Mouse (Mus musculus) kidney, embryonic 15.5 days (tissue): Measurements from ENCODE around the gene Rap1gds1. TPM values are rescaled to one million over a fixed set of nuclear protein-coding genes. Genes with fewer than 3 reads are reported as not detected.

ENCODE experiments used
- ATAC-seq: fragments of 200-750 bp; cut with Nextera tagmentation; replicated peaks from 2 replicates; pipeline ENCODE4 v1.8.0; 2017; ENCODE audit warnings: moderate TSS enrichment; ENCODE audit not compliant: low FRiP score
- H3K27ac ChIP-seq: fragments of 300-500 bp; sonication (generic); 2 replicates; pipeline ENCODE4 v1.5.1; 2015; ENCODE audit warnings: mild to moderate bottlenecking, inconsistent platforms
- H3K27me3 ChIP-seq: fragments of 300-500 bp; sonication (generic); 2 replicates; pipeline ENCODE4 v1.6.1; 2015; ENCODE audit warnings: inconsistent platforms
- H3K36me3 ChIP-seq: fragments of 300-500 bp; sonication (generic); 2 replicates; pipeline ENCODE4 v1.6.1; 2015; ENCODE audit warnings: inconsistent platforms
- H3K4me1 ChIP-seq: fragments of 300-500 bp; sonication (generic); 2 replicates; pipeline ENCODE4 v1.6.1; 2015; ENCODE audit warnings: inconsistent platforms
- H3K4me2 ChIP-seq: fragments of 300-500 bp; sonication (generic); 2 replicates; pipeline ENCODE4 v1.6.1; 2015; ENCODE audit warnings: moderate library complexity, mild to moderate bottlenecking, inconsistent platforms
- H3K4me3 ChIP-seq: fragments of 300-500 bp; sonication (generic); replicated peaks from 2 replicates; pipeline ENCODE4 v1.5.1; 2015; ENCODE audit warnings: mild to moderate bottlenecking, inconsistent platforms
- H3K9ac ChIP-seq: fragments of 300-500 bp; sonication (generic); 2 replicates; pipeline ENCODE4 v1.6.1; 2015; ENCODE audit warnings: mild to moderate bottlenecking, inconsistent platforms
- H3K9me3 ChIP-seq: fragments of 300-500 bp; sonication (generic); replicated peaks from 2 replicates; pipeline ENCODE4 v1.6.1; 2016; ENCODE audit warnings: inconsistent platforms
- WGBS: fragments of 180-500 bp; shearing (Covaris S2); methylation state at CpG from one replicate; pipeline ENCODE4 v1.1.7; 2015; ENCODE audit warnings: mixed read lengths; 5-methylcytosine and 5-hydroxymethylcytosine counted together
- polyA plus RNA-seq: library from polyadenylated mRNA; unstranded; fragments of >200 nt; fragmentation: Nextera tagmentation; extraction: Ambion mirVana; gene quantifications from 2 replicates; pipeline ENCODE4 v1.2.1, GENCODE M21; 2015

Gene Rap1gds1
- polyA plus RNA-seq, 1 experiment from 2014 or later = 58.8 TPM

DNA sequence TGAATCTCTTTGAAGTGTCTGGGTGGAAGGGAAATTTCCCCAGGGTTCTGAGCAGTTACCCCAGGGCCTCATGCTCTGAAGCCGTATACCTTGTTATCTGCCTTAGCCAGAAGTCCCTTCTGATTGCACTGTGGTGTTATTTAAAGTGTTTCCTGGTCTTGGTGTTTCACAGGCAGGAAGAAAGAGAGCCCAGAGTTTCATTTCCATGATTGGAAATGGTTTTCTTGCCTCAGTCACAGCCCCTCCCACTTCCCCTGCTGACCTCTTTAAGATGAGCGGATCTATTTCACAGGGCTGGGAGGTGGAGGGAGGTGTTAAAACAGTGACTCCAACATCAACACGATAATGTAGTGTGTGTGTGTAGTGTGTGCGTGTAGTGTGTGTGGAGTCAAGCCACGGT is 181.5 kb downstream of the Rap1gds1 start:
- Histone ChIP-seq H3K36me3 (peaks cover 9% of the 10 kb centered on the region), H3K4me1 (peaks cover 13% of the 10 kb centered on the region), H3K4me3 (no peak overlapping the region), H3K4me2 (no peak overlapping the region), H3K9ac (no peak overlapping the region), H3K27me3 (no peaks in the 10 kb centered on the region), H3K9me3 (no peaks in the 10 kb centered on the region), H3K27ac (no peak overlapping the region)
- 24% methylated on average over 5 of the region's 5 CpGs for WGBS
- ATAC-seq = 0 out of 2 replicates have a peak, but pooled peaks have one; percentile 15

DNA sequence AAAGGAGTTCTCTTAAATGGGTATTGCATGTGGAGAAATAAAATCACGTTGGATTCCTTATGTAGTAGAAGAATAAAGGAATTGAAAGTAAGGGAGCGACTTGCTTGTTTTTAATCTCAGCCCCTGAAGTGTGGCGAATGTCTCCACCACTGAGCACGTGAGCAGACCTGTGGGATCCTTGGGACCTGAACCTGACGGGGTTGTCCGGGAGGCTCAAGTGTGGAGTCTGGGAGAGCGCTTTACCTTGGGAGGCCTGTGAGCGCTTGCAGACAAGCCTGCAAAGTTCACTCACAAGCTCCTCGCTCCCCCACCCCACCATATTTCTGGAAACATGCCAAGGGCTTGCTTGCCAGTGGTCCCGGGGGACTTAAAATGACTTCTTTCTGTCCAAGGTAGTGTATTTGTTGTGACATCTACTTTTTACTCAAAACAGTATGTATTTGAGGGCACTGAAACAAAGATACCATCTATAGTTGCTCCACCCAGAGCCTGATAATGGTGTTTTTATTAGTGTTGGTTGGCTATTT is 185.2 kb downstream of the Rap1gds1 start:
- Histone ChIP-seq H3K4me2 (no peak overlapping the region), H3K4me3 (no peak overlapping the region), H3K27me3 (no peaks in the 10 kb centered on the region), H3K27ac (no peak overlapping the region), H3K9me3 (no peaks in the 10 kb centered on the region), H3K36me3 (no peaks in the 10 kb centered on the region), H3K4me1 (peaks cover 13% of the 10 kb centered on the region), H3K9ac (no peak overlapping the region)
- ATAC-seq = no peak
- 69% methylated on average over 10 of the region's 10 CpGs for WGBS

DNA sequence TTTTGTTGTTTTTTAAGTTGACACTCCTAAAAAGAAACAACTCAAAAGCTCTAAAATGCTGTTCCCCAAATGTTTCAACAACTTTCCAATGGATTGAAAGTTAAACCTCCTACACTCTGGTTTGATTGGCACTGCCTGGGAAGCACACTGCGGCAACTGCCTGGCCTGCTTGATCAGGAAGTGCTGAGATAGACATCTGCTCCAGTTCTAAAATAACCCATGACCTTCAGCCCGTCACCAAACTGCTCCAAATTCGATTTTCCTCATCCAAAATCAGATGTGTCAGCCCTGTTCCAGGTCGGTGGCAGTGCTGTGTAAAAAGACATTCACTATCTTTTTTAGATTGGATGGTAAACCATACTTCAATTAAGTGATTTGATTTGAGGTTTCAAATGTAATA is 185.8 kb downstream of the Rap1gds1 start:
- Histone ChIP-seq H3K27me3 (no peaks in the 10 kb centered on the region), H3K4me2 (no peak overlapping the region), H3K4me1 (peaks cover 13% of the 10 kb centered on the region), H3K4me3 (no peak overlapping the region), H3K27ac (no peak overlapping the region), H3K9ac (no peak overlapping the region), H3K9me3 (no peaks in the 10 kb centered on the region), H3K36me3 (no peaks in the 10 kb centered on the region)
- 46% methylated on average over 4 of the region's 4 CpGs for WGBS
- ATAC-seq = no peak

DNA sequence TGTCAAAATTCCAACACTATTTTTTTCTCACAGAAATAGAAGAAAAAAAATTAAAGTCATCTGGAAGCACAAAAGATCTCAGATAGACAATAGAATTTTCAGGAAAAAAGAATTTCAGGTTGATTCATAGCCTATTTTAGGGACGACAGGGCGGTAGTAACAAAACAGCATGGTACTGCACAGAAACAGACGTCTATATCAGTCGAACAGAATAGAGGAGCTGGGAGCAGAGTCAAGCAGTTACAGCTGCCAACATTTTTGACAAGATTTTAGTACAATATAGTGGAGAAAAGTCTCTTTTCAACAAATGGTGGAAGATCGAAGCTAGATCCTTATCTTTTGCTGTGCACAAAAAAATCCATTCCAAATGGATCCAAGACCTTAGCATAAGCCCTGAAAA is 188.9 kb downstream of the Rap1gds1 start:
- Histone ChIP-seq H3K36me3 (no peaks in the 10 kb centered on the region), H3K4me3 (no peak overlapping the region), H3K4me1 (peaks cover 8% of the 10 kb centered on the region), H3K27ac (no peak overlapping the region), H3K9ac (no peak overlapping the region), H3K9me3 (no peaks in the 10 kb centered on the region), H3K4me2 (no peak overlapping the region), H3K27me3 (no peaks in the 10 kb centered on the region)
- no peak for ATAC-seq
- WGBS = 90% methylated on average over 5 of the region's 5 CpGs

DNA sequence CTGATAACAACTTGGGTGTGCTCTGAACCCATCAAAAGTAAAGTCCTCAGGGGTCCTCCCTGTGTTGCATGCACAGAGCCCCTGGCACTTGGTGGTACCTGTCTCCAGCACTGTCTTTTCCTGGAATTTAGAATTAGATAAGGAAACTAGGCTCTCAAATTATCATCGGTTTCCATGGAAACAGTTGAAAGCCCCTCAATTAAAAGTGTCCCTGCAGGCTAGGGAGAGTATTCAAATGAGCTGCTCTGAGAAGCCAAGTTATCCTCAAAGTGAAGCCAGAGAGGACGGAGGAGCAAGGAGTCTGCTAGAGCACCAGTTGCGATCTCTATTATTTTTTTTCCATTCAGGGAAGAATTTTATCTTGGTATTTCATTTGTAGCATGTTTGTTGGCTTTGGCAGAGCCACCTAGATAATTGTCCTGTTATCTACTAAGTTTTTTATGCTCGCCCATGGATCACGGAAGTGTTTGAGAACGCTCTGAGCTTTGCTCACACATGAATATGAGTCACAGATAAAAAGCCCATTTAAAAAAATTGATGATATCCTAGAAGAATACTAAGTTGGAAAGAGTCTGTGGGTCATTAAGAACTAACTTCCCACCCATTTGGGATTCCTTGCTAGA is 193.2 kb downstream of the Rap1gds1 start:
- H3K9me3 ChIP-seq = no peaks in the 10 kb centered on the region
- H3K27me3 ChIP-seq = no peaks in the 10 kb centered on the region
- no peak for ATAC-seq
- H3K36me3 ChIP-seq = no peaks in the 10 kb centered on the region
- H3K9ac ChIP-seq = no peak overlapping the region
- H3K4me2 ChIP-seq = no peak overlapping the region
- no peak overlapping the region for H3K27ac ChIP-seq
- H3K4me3 ChIP-seq = no peak overlapping the region
- H3K4me1 ChIP-seq = 0 out of 2 replicates have a peak, but pooled peaks cover 2% of the 10 kb centered on the region
- 78% methylated on average over 6 of the region's 6 CpGs for WGBS

DNA sequence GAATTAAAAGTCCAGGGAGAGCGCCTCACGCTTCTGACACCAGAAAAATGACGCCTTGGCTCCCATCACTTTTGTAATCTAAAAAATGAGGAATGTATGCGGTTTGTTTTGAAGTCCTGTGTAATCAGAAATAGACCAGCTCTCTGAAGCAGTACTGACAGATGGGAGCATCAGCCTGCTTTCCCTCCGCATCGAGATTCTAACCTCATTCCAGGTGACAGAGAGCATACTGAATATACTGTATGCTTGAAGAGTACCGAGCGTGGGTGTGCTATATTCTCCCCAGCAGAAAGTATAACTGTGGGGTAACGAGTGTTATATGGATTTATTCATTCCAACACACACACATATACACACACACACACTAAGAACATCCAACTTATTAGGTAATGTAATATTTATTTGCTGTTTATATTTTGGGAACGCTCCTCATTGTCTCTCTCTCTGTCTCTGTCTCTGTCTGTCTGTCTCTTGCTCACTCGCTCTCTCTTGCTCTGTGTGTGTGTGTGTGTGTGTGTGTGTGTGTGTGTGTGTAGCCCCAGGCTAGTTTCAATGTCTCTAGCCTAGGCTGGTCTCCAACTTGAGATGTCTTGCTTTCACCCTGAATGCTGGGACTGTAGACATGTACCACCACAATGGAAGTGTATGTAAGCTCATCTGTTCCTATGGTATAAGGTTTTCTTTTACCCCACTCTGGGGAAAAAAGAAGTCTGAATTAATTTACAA is 193.8 kb downstream of the Rap1gds1 start:
- Histone ChIP-seq H3K4me2 (no peak overlapping the region), H3K27me3 (no peaks in the 10 kb centered on the region), H3K9ac (no peak overlapping the region), H3K9me3 (no peaks in the 10 kb centered on the region), H3K4me3 (no peak overlapping the region), H3K36me3 (no peaks in the 10 kb centered on the region), H3K27ac (no peak overlapping the region), H3K4me1 (0 out of 2 replicates have a peak, but pooled peaks cover 2% of the 10 kb centered on the region)
- ATAC-seq = no peak
- WGBS = 94% methylated on average over 11 of the region's 11 CpGs

DNA sequence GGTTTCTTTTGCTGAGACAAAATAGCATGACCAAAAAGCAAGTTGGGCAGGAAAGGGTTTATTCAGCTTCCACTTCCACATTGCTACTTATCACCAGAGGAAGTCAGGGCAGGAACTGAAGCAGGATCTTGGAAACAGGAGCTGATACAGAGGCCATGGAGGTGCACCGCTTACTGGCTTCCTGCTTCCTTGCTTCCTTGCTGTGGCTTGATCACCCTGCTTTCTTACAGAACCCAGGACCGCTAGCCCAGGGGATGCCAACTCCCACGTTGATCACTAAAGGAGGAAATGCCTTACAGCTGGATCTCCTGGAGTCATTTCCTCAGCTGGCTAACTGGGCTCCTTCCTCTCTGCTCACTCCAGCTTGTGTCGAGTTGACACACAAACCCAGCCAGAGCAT is 197.3 kb downstream of the Rap1gds1 start:
- Histone ChIP-seq H3K36me3 (no peaks in the 10 kb centered on the region; the same call in 1 of the 2 replicates), H3K9me3 (no peaks in the 10 kb centered on the region), H3K9ac (no peak overlapping the region), H3K4me3 (no peak overlapping the region), H3K27ac (no peak overlapping the region), H3K4me1 (0 out of 2 replicates have a peak, but pooled peaks cover 2% of the 10 kb centered on the region), H3K27me3 (no peaks in the 10 kb centered on the region), H3K4me2 (no peak overlapping the region)
- 62% methylated on average over 4 of the region's 4 CpGs for WGBS
- ATAC-seq = no peak

DNA sequence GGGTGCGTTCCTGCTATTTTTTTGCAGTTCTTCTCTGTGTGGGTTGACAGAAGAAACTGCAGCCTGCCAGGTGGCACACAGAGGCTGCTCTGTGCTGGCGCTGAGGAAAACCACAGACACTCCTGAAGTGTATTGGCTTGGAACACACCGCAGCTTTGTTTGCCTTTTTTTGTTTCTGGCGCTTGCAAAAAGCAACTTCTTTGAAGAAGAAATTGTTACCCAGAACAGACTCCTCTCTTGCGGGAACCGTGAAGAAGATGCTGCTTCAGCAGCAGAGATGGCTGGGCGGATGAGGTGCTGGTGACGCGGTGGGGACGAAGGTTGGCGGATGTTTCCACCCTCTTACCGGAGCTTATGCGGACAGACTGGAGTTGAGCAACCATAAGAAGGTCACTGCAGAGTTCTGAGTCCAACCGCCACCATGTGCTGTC is 198.1 kb downstream of the Rap1gds1 start:
- no peak for ATAC-seq
- Histone ChIP-seq H3K27me3 (no peaks in the 10 kb centered on the region), H3K36me3 (no peaks in the 10 kb centered on the region; the same call in 1 of the 2 replicates), H3K9ac (no peak overlapping the region), H3K4me2 (no peak overlapping the region), H3K27ac (no peak overlapping the region), H3K4me1 (0 out of 2 replicates have a peak, but pooled peaks cover 2% of the 10 kb centered on the region), H3K9me3 (no peaks in the 10 kb centered on the region), H3K4me3 (no peak overlapping the region)
- 93% methylated on average over 14 of the region's 14 CpGs for WGBS

DNA sequence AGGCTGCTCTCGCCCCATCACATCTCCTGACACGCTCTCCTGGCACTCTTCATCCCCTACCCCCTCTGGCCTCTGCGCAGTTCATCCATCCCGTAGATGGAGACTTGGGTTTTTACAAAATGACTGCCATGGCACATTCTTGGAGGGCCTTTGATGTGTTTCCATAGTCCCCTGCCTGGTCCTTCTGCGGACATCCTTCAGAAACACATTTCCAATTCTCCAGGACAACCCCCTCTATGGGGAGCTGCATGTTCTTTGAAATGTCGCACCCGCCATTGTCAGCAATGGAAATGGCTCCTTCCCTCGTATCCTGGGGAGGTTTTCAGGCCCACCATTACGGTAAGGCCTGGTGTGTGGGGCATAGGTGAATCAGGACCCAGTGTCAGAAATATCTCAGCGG is 198.6 kb downstream of the Rap1gds1 start:
- Histone ChIP-seq H3K36me3 (no peaks in the 10 kb centered on the region; the same call in 1 of the 2 replicates), H3K27ac (no peak overlapping the region), H3K9ac (no peak overlapping the region), H3K27me3 (no peaks in the 10 kb centered on the region), H3K9me3 (no peaks in the 10 kb centered on the region), H3K4me2 (no peak overlapping the region), H3K4me3 (no peak overlapping the region), H3K4me1 (0 out of 2 replicates have a peak, but pooled peaks cover 2% of the 10 kb centered on the region)
- WGBS = 93% methylated on average over 10 of the region's 10 CpGs
- no peak for ATAC-seq

DNA sequence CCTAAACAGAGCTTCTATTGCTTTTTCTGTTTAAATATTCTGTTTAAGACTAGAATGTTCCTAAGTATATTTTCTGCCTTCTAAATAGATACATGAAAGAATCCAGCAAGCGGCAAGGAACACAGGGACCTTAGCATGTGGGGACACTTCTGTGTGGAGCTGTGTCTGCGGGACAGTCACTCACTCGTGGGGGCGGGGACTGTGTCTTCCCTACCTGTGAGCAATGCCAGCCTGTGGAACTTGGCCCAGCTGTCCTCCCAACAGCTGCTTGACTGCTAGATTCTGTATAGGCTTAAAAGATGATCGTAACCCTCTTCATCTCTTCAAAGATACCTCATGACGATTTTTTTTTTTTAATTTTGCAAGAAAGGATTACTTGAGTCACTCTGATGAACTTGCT is 199.1 kb downstream of the Rap1gds1 start:
- no peak overlapping the region for H3K27ac ChIP-seq
- no peaks in the 10 kb centered on the region for H3K27me3 ChIP-seq
- H3K9me3 ChIP-seq = no peaks in the 10 kb centered on the region
- H3K9ac ChIP-seq = no peak overlapping the region
- H3K4me2 ChIP-seq = no peak overlapping the region
- no peaks in the 10 kb centered on the region; the same call in 1 of the 2 replicates for H3K36me3 ChIP-seq
- ATAC-seq = no peak
- WGBS = 91% methylated on average over 6 of the region's 6 CpGs
- 0 out of 2 replicates have a peak, but pooled peaks cover 2% of the 10 kb centered on the region for H3K4me1 ChIP-seq
- no peak overlapping the region for H3K4me3 ChIP-seq
